21 mouse cellular contexts compared by ENCODE assay signal in genomic region chr2:61052296-61052695, GRCm38 (mm10).
DNase-seq lines count a peak whose midpoint lies in the region; ATAC-seq lines count a peak whose summit lies in the region.
"Had no signal": no experiment of that assay in that cellular context is flagged by ENCODE, and none has a peak within 500 bp of the region (broad histone marks: within the 10 kb centered on the region; RNA-seq: fewer than 3 reads in every experiment).

No protein-coding gene starts in this region.

- DNase-seq in A20 (ENCODE audit: low read depth, low spot score) (peak; percentile 44), MN1 (ENCODE audit: low spot score) (no peak)
- peak; percentile 33 for DNase-seq in thymus, postnatal 14 days
- no peak for DNase-seq in left cerebral cortex, adult 11 months (ENCODE audit: low spot score)
- no peak for DNase-seq in adrenal gland, adult 2 months
- no peak for DNase-seq in Muller cell, postnatal 12 days (ENCODE audit: inconsistent ontology term)
- DNase-seq: adrenal gland, postnatal 36 days; cerebellum, adult 18-20 months; cerebellum, postnatal 14 days; gastrocnemius, postnatal 10 days; heart, postnatal 36 days; kidney, adult 11 months; liver; lung, adult 2 months; lung, postnatal 10 days; retina, postnatal 1 day; right cerebral cortex, postnatal 14 days had no signal

- peak; percentile 79 for ATAC-seq in CD4-positive, CD25-positive, alpha-beta regulatory T cell, adult 4 months
- ATAC-seq in common myeloid progenitor, adult 5-6 weeks (replicated peaks; ENCODE audit: low read depth, poor library complexity, severe bottlenecking): 0 out of 2 replicates have a peak, but pooled peaks have one; percentile 32
- ATAC-seq: forebrain, embryonic 13.5 days; midbrain, embryonic 15.5 days had no signal

Comparison
In these comparisons a context has a peak if more than half of its experiments do, and no peak if none do; other contexts are left out.
1. DNase-seq: peak in A20 (single experiment) and thymus, postnatal 14 days (single experiment); none in MN1 (single experiment), left cerebral cortex, adult 11 months (single experiment), adrenal gland, adult 2 months (single experiment) and Muller cell, postnatal 12 days (single experiment).